Mouse (Mus musculus) heart, postnatal 10 days (tissue): ENCODE results near the gene Slc35f6. TPM values are rescaled to one million over a fixed set of nuclear protein-coding genes. Genes with fewer than 3 reads are reported as not detected.

ENCODE experiments used
- DNase-seq, 2 experiments: peaks; one replicate each; pipeline ENCODE4 v3.0.0; 2021
- intact Hi-C: fragments of 180-260 bp; cut with DNase I; formaldehyde crosslinking; loops from one replicate; pipeline ENCODE4 v1.15.1; 2025
- total RNA-seq, 2 experiments: library from RNA; stranded (reverse); gene quantifications; 2 replicates each; pipeline ENCODE4 v1.2.3; 2021

Slc35f6 gene
- total RNA-seq, 2 experiments from 2014 or later, result 42.1 to 45.4 TPM

GRCm38 (mm10) chr5:30620567-30620966, 27.2 kb upstream of the Slc35f6 start:
- no peak for DNase-seq

GRCm38 (mm10) chr5:30621211-30621790, 26.4 kb upstream of the Slc35f6 start:
- intact Hi-C loops, result loop anchor here (5.0 kb wide), 1 partner anchor 34 kb away; the partner anchor contains the start of gene Kcnk3
- DNase-seq, result no peak

More at GRCm38 (mm10) chr5:30620567-30620966, 27.2 kb upstream of the Slc35f6 start:
- intact Hi-C loops, result loop anchor here (5.0 kb wide), 1 partner anchor 33 kb away; the partner anchor contains the start of gene Kcnk3

GRCm38 (mm10) chr5:30621844-30622176, 25.9 kb upstream of the Slc35f6 start:
- no peak for DNase-seq
- intact Hi-C loops, result loop anchor here (5.0 kb wide), 1 partner anchor 35 kb away; the partner anchor contains the start of gene Kcnk3

- intact Hi-C loops, result loop anchor here (5.0 kb wide), 1 partner anchor 35 kb away; the partner anchor contains the start of gene Kcnk3
- DNase-seq, result no peak
Measured at GRCm38 (mm10) chr5:30622177-30622840, 25.4 kb upstream of the Slc35f6 start.

GRCm38 (mm10) chr5:30622841-30623185, 24.9 kb upstream of the Slc35f6 start:
- DNase-seq, result no peak
- intact Hi-C loops, result loop anchor here (5.0 kb wide), 1 partner anchor 36 kb away; the partner anchor contains the start of gene Kcnk3

GRCm38 (mm10) chr5:30623380-30623779, 24.4 kb upstream of the Slc35f6 start:
- intact Hi-C loops, result loop anchor here (5.0 kb wide), 1 partner anchor 36 kb away; the partner anchor contains the start of gene Kcnk3
- DNase-seq, result no peak

GRCm38 (mm10) chr5:30624311-30624710, 23.4 kb upstream of the Slc35f6 start:
- intact Hi-C loops, result loop anchor here (5.0 kb wide), 1 partner anchor 37 kb away; the partner anchor contains the start of gene Kcnk3
- no peak for DNase-seq

GRCm38 (mm10) chr5:30624908-30625307, 22.8 kb upstream of the Slc35f6 start:
- intact Hi-C loops, result loop anchor here (5.0 kb wide), 1 partner anchor 38 kb away; the partner anchor contains the start of gene Kcnk3
- no peak for DNase-seq

- intact Hi-C loops, result no loop called here
- no peak for DNase-seq
Measured at GRCm38 (mm10) chr5:30625379-30625778, 22.4 kb upstream of the Slc35f6 start.

- intact Hi-C loops, result no loop called here
- DNase-seq, result no peak
Measured at GRCm38 (mm10) chr5:30626331-30627105, 21.2 kb upstream of the Slc35f6 start.

- intact Hi-C loops, result no loop called here
- no peak for DNase-seq
Measured at GRCm38 (mm10) chr5:30628511-30628910, 19.2 kb upstream of the Slc35f6 start.

GRCm38 (mm10) chr5:30630401-30630800, 17.3 kb upstream of the Slc35f6 start:
- no peak for DNase-seq
- intact Hi-C loops, result loop anchor here (10.0 kb wide), 2 partner anchors 236 to 416 kb away; no protein-coding TSS in a partner anchor

- intact Hi-C loops, result loop anchor here (10.0 kb wide), 2 partner anchors 237 to 417 kb away; no protein-coding TSS in a partner anchor
- no peak for DNase-seq
Measured at GRCm38 (mm10) chr5:30632134-30632533, 15.6 kb upstream of the Slc35f6 start.

- no peak for DNase-seq
- intact Hi-C loops, result loop anchor here (10.0 kb wide), 2 partner anchors 242 to 422 kb away; no protein-coding TSS in a partner anchor
Measured at GRCm38 (mm10) chr5:30636994-30637393, 10.7 kb upstream of the Slc35f6 start.

GRCm38 (mm10) chr5:30638041-30638440, 9.7 kb upstream of the Slc35f6 start:
- DNase-seq, result peak; percentile 90 to 91
- intact Hi-C loops, result loop anchor here (1.0 to 10.0 kb wide), 4 partner anchors 122 to 423 kb away; no protein-coding TSS in a partner anchor

- intact Hi-C loops, result no loop called here
- peak in 1 of 2 experiments; percentile 38 for DNase-seq
Measured at GRCm38 (mm10) chr5:30643477-30644179, 4.1 kb upstream of the Slc35f6 start.

- DNase-seq, result peak; percentile 63 to 67
- intact Hi-C loops, result no loop called here
Measured at GRCm38 (mm10) chr5:30646036-30646435, 1.7 kb upstream of the Slc35f6 start.

- intact Hi-C loops, result no loop called here
- no peak for DNase-seq
Measured at GRCm38 (mm10) chr5:30647396-30647795, 337 bp upstream of the Slc35f6 start.

GRCm38 (mm10) chr5:30649558-30649957, 1.8 kb downstream of the Slc35f6 start:
- intact Hi-C loops, result no loop called here
- no peak for DNase-seq

- intact Hi-C loops, result no loop called here
- peak; percentile 52 to 55 for DNase-seq
Measured at GRCm38 (mm10) chr5:30650756-30651155, 3.0 kb downstream of the Slc35f6 start.
